Mouse (Mus musculus): Measurements from ENCODE around the gene Ppm1e. TPM values are rescaled to one million over a fixed set of nuclear protein-coding genes. Genes with fewer than 3 reads are reported as not detected.

The Ppm1e gene
- 100 to 1,000 TPM; 239 to 249 TPM for total RNA-seq (2021)
- long read RNA-seq, full-length matches to known transcripts: 191 of 272 reads
- long read RNA-seq, partial matches to known transcripts: 21 of 272 reads
- long read RNA-seq, other reads (novel, unspliced or antisense): 60 of 272 reads

DNA sequence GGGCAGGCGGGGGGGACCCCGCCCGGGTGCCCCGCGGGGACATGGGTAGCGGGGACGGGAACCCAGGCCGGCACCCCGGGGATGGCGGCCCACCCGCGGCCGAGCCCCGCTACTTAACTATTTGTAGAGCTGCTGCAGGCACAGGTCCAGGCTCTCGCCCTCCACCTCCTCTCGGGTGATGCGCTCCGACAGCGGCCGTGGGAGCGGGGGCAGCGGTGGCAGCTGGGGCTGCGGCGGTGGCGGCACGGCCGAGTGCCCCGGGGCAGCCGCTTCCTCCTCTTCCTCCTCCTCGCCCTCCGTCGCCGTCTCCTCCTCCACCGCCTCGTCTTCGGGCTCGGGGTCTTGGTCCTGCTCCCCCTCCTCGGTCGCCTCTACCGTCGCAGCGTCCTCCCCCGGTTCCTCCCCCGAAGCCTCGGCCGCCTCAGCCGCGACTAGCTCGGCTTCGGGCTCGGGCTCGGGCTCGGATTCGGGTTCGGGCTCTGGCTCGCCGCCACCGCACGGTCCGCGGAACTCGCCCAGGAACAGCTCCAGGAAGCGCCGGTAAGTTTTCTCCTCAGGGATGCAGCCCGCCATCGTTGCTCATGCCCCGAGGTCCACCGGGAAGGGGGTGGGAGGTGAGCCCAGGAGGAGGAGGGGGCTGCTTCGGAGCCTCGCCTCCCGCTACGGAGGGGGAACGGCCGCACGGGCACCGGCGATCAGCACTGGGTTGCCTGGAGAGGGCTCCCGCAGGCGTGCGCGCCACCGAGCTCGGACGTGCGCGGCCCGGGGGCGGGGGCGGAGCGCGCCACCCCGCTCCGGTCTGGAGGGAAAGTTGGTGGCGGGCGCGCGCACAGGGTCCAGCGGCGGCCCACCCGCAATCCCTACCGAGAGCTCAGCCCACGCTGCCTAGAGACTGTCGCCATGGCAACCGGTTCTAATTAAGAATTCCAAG, at the start of gene Ppm1e:
Ppm1e (minus strand) TSS at position 693 of the 931 bp plus-strand sequence.
- DNase-seq (ENCODE audit: low spot score in 2 of 2): peak; percentile 82 to 89

DNA sequence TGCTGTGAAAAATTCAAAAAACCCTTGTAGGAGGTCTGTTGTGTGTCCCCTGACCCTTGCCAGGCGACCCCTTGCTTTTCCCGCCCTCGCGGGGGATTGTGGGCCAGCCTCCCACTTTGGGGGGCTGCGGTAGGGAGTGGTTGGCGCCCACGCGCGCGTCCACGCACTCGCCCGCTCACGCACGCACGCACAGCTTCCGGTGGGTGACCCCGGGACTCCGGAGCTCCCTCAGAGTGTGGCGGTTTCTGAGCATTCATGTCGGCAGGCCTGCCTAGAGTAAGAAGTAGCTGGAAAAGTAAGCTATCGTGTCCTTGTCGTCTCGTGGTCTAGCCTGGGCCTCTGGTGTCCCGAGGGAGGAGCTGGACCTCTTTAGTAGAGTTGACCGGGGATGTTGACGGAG, 46.1 kb upstream of the Ppm1e start, which contains the start of the genes Rad51c and Tex14:
Rad51c (minus strand) TSS at position 79 of the 400 bp plus-strand sequence.
Tex14 (plus strand) TSS at position 190 of the 400 bp plus-strand sequence.
- no peak for DNase-seq (ENCODE audit: low spot score in 2 of 2)

DNA sequence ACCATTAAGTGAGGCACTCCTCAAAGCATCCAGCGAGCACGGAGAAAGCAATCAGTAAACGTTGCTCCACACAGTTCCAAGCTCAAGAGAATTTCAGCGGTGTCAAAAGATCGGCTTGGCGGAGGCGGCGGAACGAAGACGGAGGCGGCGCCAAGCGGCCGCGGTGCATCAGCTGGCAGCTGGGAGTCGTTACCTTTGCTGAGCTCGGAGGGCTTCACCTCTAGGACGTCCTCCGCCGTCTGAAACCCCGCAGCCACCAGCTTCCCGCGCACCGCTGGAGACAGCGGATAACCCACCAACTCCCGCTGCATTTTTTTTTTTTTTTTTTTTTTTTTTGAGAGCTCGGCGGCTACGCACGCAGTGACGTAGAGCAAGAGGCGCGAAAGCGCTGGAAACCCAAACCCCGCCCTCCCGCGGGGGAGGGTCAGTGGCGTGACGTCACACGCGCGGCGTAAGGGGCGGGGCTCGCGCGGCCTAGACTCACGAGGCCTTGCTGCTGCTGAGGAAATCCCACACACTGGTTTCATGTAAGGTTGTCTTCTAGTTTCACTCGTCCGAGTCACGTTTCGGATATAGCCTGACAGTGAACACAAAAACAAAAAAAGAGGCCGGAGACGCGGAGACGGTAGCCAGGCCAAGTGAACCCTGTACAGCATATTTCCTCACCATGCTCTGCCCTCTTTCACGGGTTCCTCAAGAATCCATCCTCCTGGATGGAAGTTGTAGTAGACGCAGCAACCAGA, 45.5 kb upstream of the Ppm1e start:
- peak; percentile 94 to 96 for DNase-seq (ENCODE audit: low spot score in 2 of 2)

DNA sequence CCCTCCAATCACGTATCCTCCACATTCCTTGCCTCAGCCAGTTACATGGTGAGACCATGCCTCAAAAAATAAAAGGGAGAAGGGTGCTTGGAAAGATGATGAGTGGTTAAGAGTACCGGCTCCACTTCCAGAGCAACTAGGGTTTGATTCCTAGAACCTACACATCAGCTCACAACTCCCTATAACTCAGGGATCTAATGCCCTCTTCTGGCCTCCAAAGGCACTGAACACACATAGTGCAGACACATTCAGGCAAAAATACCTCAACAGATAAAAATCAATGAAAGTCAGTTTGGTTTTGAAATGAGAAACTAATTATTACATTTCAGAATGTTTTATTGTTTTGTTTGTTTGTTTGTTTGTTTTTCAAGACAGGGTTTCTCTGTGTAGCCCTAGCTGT, 39.6 kb upstream of the Ppm1e start:
- DNase-seq (ENCODE audit: low spot score in 2 of 2): no peak

DNA sequence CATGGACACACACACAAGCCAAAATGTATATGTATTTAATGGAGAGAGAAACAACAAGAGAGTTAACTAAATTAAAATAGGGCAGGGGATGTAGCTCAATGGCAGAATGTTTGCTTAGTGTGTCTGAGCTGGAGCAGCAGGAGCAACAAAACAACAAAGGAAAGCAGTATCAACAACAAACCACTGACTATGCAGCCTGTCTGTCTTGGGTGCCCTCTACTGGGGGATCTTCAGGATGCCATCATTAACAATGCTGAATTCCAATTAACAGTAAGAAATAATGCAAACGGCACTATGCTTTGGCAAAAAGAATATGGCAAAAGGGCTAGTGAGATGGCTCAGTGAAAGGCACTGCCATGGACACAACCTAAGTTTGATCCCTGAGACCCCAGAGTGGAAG, 35.0 kb upstream of the Ppm1e start:
- peak in 1 of 2 experiments; percentile 81 for DNase-seq (ENCODE audit: low spot score in 2 of 2)

DNA sequence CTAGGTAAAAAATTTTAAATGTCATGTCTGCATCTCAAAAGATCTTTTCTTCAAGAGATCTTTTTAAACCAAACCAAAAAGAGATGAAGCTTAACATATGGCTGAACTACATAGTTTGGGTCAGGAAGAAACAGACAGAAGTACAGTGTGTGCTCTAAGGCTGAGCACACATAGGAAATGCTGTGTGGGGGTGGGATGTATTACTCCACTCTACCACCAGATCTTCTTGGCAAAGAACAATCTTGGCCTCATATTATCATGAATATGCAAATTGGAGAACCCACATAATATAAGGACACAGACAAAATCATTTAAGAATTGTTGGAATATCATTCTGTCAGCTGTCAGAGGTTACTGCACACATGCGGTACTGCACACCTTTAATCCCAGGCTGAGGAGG, 26.9 kb upstream of the Ppm1e start:
- peak; percentile 35 to 66 for DNase-seq (ENCODE audit: low spot score in 2 of 2)

DNA sequence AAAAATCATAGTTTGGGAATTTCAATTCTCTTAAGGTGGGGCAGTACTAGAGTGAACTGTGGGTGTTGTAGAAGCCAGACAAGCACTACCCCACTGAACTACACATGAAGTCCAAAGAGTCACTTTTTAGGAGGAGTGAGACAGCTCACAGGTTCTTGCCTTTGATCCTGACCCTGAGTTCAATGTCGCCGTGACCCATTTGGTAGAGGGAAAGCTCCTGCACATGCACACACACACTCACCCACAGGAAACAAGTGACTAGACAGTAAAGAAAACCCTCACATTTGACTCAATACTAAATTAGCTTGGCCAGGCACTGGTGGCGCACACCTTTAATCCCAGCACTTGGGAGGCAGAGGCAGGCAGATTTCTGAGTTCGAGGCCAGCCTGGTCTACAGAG, 25.7 kb upstream of the Ppm1e start:
- no peak for DNase-seq (ENCODE audit: low spot score in 2 of 2)

DNA sequence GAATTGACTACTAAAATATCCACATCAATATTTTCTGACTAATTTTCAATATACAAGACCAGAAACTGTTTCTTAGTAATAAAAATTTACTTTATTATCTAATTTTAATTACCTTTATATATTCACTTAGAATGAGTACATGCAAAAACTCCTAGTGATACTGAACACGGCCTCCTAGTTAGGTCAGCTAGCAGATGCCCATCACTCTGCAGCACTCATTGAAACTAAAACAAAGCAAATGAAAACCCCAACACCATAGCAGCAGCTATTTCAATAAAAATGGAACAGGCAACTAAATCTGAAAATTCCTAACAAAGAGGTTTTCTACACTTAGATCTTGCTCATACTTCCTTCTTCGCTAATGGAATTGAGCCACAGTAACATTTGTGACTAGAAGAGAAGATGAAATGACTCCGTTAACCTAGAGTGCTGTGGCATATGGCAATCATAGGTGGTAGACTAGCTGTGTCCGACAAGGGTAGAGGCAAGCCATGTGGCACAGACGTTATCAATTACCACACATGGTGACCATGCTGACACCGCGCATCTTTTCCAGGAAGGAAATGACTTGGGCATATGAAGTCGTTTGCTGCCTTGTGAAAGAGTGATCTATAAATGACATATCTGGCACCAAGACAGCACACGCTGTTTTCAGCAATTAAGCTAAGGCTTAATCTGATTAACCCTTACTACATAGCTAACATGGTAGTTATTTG, 9.2 kb upstream of the Ppm1e start:
- DNase-seq (ENCODE audit: low spot score in 2 of 2): no peak

DNA sequence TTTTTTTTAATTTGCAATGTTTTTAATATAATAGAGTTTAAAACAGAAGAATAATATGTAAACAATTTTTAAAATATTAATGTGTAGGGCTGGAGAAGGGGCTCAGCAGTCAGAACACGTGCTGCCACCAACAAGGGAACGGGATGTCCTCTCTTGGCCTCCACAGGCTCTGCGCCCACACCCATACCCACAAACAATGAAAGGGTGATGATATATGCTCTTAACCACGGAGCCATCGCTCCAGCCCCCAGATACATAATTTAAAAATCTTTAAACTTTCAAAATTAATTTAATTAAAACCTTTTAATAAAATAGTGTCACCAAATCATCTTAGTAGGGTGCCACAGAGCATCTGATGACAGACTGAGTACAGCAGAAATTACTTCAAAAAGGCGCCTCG, 8.2 kb upstream of the Ppm1e start:
- DNase-seq (ENCODE audit: low spot score in 2 of 2): no peak

DNA sequence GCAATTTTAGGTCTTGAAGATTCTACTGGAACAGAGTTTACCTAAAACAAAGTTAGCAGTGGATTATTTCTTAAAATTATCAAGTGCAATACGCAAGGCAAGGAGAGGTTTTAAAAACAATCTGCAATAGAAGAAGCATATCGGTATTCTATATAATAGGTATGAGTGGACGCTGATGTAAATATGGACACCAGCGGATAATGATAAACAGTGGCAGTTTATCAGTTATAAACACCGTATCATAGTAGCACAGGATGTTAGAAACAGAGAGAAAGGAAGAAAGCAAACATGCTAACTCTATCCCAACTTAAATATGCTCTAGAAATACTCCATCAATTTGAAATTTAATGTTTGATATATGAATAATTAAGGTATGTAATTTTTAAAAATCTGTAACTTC, 6.3 kb upstream of the Ppm1e start:
- no peak for DNase-seq (ENCODE audit: low spot score in 2 of 2)

DNA sequence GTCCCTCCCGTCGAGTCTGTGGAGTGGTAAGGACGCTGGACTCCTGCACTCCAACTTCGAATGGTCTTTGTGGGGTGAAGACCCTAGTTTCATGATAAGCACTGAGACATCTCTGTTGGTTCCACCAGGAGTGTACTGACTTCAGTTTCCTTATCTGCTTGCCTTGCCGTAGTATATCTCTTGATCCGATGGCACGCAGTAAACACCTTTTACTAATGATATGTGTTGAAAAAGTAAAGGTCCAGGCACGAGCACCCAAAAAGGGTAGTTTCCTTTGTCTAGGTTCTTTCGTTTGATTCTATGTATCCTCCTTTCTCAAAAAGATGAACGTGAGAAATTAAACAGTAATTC, 414 bp upstream of the Ppm1e start:
- DNase-seq (ENCODE audit: low spot score in 2 of 2): no peak

DNA sequence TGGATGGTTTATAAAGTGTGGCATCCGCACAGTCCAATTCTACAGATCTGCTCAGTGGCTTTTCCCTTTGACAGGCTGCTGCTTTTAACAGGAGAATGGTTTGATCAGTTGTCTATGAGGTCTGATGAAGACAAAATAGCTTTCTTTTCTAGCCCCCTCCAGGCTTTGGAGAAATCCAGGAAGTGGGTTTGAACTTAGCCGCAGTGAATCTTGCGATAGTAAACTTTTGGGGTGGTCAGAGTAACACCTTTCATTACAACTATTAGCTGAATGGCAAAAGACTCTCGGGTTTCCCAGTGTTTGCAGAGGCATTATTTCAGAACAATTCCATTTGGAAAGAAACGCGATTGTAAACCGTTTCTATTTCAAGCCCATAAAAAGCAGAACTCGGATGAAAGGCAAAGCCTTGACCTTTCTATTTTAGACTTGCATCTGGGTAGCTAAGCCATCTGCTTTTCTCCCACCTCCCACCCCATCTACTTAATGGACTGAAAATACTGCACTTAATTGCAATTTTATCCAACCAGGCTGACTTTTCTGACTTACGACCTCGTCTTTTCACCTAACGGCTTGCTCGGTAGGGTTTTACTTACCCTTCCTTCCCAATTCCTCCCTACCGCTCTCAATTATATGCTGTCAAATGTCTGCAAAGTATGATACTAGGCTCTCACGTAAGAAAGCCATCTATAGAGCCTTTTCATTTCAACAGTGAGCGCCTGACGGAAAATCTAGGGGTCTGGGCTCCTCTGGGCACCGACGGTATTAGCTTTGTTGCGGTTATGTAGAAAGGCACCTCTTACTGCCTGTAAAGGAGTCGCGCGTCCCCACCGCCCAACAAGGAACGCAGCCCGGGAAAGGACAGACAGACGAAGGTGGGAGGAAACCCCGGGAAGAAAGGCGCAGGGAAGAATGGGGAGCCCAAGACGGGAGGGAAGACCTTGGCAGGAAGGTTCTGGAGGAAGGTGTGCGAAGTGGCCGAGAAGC, 1.2 kb downstream of the Ppm1e start:
- DNase-seq (ENCODE audit: low spot score in 2 of 2): peak in 1 of 2 experiments; percentile 36

DNA sequence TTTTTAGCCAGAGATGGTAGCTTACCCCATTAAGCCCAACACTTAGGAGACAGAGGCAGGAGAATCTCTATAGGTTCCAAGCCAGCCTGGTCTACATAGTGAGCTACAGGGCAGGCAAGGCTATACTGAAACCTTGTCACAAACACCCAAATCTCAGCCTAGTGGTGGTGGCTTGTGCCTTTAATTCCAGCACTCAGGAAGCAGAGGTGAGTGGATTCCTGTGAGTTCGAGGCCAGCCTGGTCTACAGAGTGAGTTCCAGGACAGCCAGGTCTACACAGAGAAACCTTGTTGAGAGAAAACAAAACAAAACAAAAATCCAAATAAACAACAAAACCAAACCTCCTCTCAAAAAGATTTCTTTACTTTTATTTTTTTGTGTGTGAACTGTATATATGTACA, 4.0 kb downstream of the Ppm1e start:
- no peak for DNase-seq (ENCODE audit: low spot score in 2 of 2)

DNA sequence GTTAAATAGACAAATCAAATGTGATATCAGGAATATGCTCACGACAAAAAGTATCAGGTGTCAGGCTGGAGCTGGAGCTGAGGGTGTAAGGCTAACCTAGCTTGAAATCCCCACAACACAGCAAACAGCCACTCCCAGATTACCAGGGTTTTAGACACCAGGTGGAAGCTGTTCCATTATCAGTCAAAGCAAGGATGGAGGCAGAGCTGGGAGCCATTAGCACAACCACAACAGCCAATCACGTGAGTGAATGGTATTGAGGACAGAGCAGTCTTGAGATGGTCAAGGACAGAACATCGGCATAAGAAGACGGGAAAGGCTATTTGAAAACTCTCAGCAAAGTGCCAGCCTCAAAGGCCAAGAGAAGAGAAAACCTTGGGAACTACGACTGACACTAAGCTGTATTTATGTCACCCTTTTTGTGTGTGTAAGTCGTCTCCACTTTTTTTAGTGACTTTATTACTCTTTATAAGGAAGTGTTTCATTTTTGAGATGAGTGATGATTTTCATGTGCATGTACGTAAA, 5.1 kb downstream of the Ppm1e start:
- DNase-seq (ENCODE audit: low spot score in 2 of 2): no peak

DNA sequence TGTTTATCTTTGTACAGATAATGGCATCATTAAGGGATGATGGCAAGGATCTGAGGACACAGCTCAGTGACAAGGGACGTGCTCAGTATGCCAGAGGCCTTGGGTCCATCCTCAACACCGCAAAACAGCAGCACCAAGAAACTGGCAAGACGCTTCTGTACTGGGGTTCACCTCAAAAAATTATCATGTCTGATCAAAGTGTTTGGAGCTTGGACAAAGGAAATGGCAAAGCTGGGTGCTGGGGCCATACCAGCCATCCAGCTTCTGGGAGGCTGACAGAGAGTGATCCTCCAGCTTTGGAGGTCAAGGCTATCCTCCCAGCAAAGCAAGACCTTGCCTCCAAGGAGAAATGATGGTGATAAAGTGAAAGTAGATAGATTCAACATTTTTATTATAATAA, 32.4 kb downstream of the Ppm1e start:
- no peak for DNase-seq (ENCODE audit: low spot score in 2 of 2)

DNA sequence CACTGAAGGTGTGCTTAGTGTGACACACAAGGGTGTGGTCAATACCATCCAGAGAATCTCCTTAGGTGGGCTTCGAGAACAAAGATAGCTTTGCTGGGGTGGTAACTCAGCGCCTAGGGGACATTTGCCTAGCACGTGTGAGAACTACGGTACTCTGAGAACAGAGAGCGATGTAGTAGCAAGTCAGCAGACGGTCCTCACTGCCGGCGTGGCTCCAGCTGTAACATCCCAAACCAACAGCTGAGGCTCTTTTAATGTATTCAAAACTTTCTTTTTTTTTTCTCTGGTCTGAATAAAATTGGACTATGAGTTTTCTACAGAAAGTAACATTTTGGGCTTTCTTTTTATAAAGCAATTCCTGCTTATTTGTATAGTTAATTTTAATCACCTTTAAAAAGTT, 36.3 kb downstream of the Ppm1e start:
- DNase-seq (ENCODE audit: low spot score in 2 of 2): no peak

DNA sequence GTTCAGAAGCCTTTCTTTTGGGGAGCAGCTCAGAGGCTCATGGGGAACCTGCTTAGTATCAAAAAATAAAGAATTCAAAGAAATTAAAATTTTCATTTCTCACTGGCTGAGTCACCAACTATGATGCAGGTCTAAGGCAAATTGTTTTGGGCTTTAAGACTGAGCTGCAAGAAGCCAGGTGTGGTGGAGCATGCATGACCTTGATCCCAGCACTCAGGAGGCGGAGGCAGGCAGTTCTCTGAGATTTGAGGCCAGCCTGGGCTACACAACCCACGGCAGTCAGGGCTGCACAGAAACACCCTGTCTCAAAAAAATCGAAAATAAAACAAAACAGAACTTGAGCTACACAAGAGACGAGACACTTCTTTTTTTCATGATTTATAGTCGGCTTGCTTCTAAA, 38.8 kb downstream of the Ppm1e start:
- DNase-seq (ENCODE audit: low spot score in 2 of 2): no peak

DNA sequence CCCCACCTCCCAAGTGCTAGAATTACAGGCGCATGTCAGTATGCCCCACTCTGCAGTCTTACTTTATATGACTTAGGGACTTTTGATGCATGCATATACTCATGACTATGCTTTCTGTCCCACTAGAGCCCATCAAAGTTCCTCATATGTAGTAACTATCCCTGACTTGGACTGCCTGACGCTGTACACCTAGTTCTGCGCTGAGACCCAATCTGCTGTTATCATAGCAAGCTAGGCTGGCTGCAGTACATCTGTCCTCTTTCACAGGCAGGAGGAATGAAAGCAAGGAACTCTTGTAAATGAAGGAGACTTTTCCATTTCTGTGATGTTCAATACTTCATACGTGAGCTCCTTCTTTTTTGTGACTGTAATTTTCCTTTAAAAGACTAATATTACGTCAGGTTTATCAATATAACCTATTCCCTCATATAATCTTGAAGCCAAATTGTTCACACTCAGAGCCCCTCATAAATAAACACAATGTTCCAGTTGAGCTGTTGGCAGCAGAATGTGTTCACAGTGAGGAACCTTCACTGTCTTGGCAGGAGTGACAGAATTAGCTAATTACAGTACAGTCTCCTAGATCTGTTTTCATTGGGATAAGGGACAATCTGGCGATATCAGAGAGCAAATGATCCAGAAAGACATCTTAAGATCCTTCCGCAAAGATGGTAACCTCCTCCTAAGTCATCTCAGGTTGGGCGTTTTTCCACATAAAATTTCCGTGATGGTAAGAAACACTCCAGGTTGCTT, 39.7 kb downstream of the Ppm1e start:
- DNase-seq (ENCODE audit: low spot score in 2 of 2): peak in 1 of 2 experiments; percentile 76

DNA sequence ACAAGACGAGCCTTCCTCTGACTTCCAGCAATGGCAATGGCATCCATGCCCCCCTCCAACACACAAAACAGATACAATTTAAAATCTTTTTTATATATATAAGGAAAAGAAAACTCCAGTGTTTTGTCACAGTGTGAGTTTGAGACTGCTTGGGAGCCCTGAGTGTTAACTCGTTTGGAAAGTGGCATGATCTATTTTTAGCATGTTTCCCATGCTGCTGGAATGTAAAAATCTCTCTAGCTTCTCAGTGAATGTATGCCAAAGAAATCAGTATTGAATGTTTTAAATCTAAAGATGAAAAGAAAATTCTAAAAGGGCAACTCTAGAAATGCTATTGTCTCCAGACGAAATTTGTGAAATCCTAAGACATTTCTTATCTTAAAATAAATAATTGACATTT, 45.3 kb downstream of the Ppm1e start:
- DNase-seq (ENCODE audit: low spot score in 2 of 2): no peak

Measured in layer of hippocampus, adult 18-20 months (tissue).